Mouse (Mus musculus): ENCODE data around the gene C130050O18Rik. TPM values are rescaled to one million over a fixed set of nuclear protein-coding genes. Genes with fewer than 3 reads are reported as not detected.

C130050O18Rik gene
- total and polyA plus RNA-seq, 3 experiments = 0.12 to 0.21 TPM; not detected in 1

GRCm38 (mm10) chr5:139434940-139435339 lies 29.9 kb downstream of the C130050O18Rik start:
- no peak overlapping the region for H3K4me3 ChIP-seq (ENCODE audit: control insufficient read depth in 1 of 2, insufficient read depth in 1 of 2, low read depth in 2 of 2, low read length in 2 of 2)
- DNase-seq (ENCODE audit: low read depth, low spot score) = no peak
- H3K79me2 ChIP-seq (ENCODE audit: control insufficient read depth, insufficient read depth, low read length, poor library complexity) = peaks cover 1% of the 10 kb centered on the region; the same call in 1 of the 2 replicates
- H3K27ac ChIP-seq (ENCODE audit: control insufficient read depth, low read depth, low read length) = no peak overlapping the region
- H3K27me3 ChIP-seq (ENCODE audit: control insufficient read depth in 1 of 2, insufficient read depth in 2 of 2, low read length in 2 of 2) = no peaks in the 10 kb centered on the region
- H3K9ac ChIP-seq (ENCODE audit: control insufficient read depth, low read depth, low read length, poor library complexity, severe bottlenecking) = no peak overlapping the region
- H3K4me1 ChIP-seq (ENCODE audit: control insufficient read depth in 1 of 2, insufficient read depth in 2 of 2, low read length in 2 of 2) = peaks cover 5 to 9% of the 10 kb centered on the region in 2 experiments
- H3K36me3 ChIP-seq (ENCODE audit: control insufficient read depth in 1 of 2, insufficient read depth in 2 of 2, low read length in 2 of 2) = peaks cover 4 to 5% of the 10 kb centered on the region in 2 experiments; a peak in 1 of 4 replicates
- H3K9me3 ChIP-seq (replicated peaks; ENCODE audit: insufficient read depth, low read length) = no peaks in the 10 kb centered on the region
- no peak for TF ChIP-seq USF2 (IDR thresholded peaks at IDR 0.05; ENCODE audit: borderline replicate concordance in 1 of 2, insufficient read depth in 1 of 2, low read depth in 1 of 2, low read length in 2 of 2)
- TF ChIP-seq TAL1 (IDR thresholded peaks at IDR 0.05; ENCODE audit: low read length) = no peak
- no peak for TF ChIP-seq MAFK (IDR thresholded peaks at IDR 0.05; ENCODE audit: borderline replicate concordance, low read depth, low read length)
- TF ChIP-seq JUND (IDR thresholded peaks at IDR 0.05; ENCODE audit: low read depth, low read length) = no peak
- no peak for TF ChIP-seq MEF2A (IDR thresholded peaks at IDR 0.05; ENCODE audit: extremely low read depth, insufficient replicate concordance, low read depth, low read length, poor library complexity, severe bottlenecking)
- TF ChIP-seq BHLHE40 (IDR thresholded peaks at IDR 0.05; ENCODE audit: borderline replicate concordance, low read depth, low read length) = no peak
- no peak for TF ChIP-seq NRF1 (IDR thresholded peaks at IDR 0.05; ENCODE audit: insufficient read depth, low read depth, low read length, poor library complexity, severe bottlenecking)
- TF ChIP-seq POLR2AphosphoS5 (IDR thresholded peaks at IDR 0.05; ENCODE audit: borderline replicate concordance, low read depth, low read length) = no peak
- no peak for TF ChIP-seq E2F4 (IDR thresholded peaks at IDR 0.05; ENCODE audit: borderline replicate concordance, low read depth, low read length)
- TF ChIP-seq SIN3A (IDR thresholded peaks at IDR 0.05; ENCODE audit: low read length) = no peak

GRCm38 (mm10) chr5:139437769-139438168 lies 32.7 kb downstream of the C130050O18Rik start:
- H3K79me2 ChIP-seq (ENCODE audit: control insufficient read depth, insufficient read depth, low read length, poor library complexity) = peaks cover 1% of the 10 kb centered on the region; the same call in 1 of the 2 replicates
- no peak overlapping the region for H3K4me3 ChIP-seq (ENCODE audit: control insufficient read depth in 1 of 2, insufficient read depth in 1 of 2, low read depth in 2 of 2, low read length in 2 of 2)
- H3K36me3 ChIP-seq (ENCODE audit: control insufficient read depth in 1 of 2, insufficient read depth in 2 of 2, low read length in 2 of 2) = peaks cover 0 to 4% of the 10 kb centered on the region in 2 experiments; a peak in 1 of 4 replicates
- H3K27ac ChIP-seq (ENCODE audit: control insufficient read depth, low read depth, low read length) = no peak overlapping the region
- H3K27me3 ChIP-seq (ENCODE audit: control insufficient read depth in 1 of 2, insufficient read depth in 2 of 2, low read length in 2 of 2) = no peaks in the 10 kb centered on the region
- no peak overlapping the region for H3K9ac ChIP-seq (ENCODE audit: control insufficient read depth, low read depth, low read length, poor library complexity, severe bottlenecking)
- no peak for DNase-seq (ENCODE audit: low read depth, low spot score)
- TF ChIP-seq RCOR1 (IDR thresholded peaks at IDR 0.05; ENCODE audit: low read depth, low read length) (no peak), USF2 (IDR thresholded peaks at IDR 0.05; ENCODE audit: borderline replicate concordance in 1 of 2, insufficient read depth in 1 of 2, low read depth in 1 of 2, low read length in 2 of 2) (no peak), SIN3A (IDR thresholded peaks at IDR 0.05; ENCODE audit: low read length) (no peak), NELFE (IDR thresholded peaks at IDR 0.05; ENCODE audit: low read depth, low read length) (no peak), TAL1 (IDR thresholded peaks at IDR 0.05; ENCODE audit: low read length) (no peak), CHD1 (IDR thresholded peaks at IDR 0.05; ENCODE audit: low read depth, low read length) (no peak), SMC3 (IDR thresholded peaks at IDR 0.05; ENCODE audit: low read depth, low read length) (no peak), CHD2 (IDR thresholded peaks at IDR 0.05; ENCODE audit: low read length) (no peak), ZMIZ1 (IDR thresholded peaks at IDR 0.05; ENCODE audit: low read depth, low read length) (no peak), UBTF (IDR thresholded peaks at IDR 0.05; ENCODE audit: borderline replicate concordance, insufficient read depth, low read depth, low read length) (no peak), ETS1 (IDR thresholded peaks at IDR 0.05; ENCODE audit: low read depth, low read length) (no peak), KAT2A (conservative IDR thresholded peaks at IDR 0.05; ENCODE audit: low read depth, low read length) (no peak), MXI1 (IDR thresholded peaks at IDR 0.05; ENCODE audit: low read depth, low read length) (no peak), JUND (IDR thresholded peaks at IDR 0.05; ENCODE audit: low read depth, low read length) (no peak)
- no peaks in the 10 kb centered on the region for H3K4me1 ChIP-seq (ENCODE audit: control insufficient read depth in 1 of 2, insufficient read depth in 2 of 2, low read length in 2 of 2)
- H3K9me3 ChIP-seq (replicated peaks; ENCODE audit: insufficient read depth, low read length) = no peaks in the 10 kb centered on the region
